Mouse (Mus musculus) neutrophil, adult 59 days (primary cell): ENCODE data around the gene Mt4. TPM values are rescaled to one million over a fixed set of nuclear protein-coding genes. Genes with fewer than 3 reads are reported as not detected.

Experiments
- total RNA-seq, 2 experiments: library from RNA; stranded (reverse); gene quantifications; 1 replicate in 1 of 2; 2 replicates in 1 of 2; pipeline ENCODE4 v1.2.4; 2023

Gene Mt4
- total RNA-seq: not detected

DNA sequence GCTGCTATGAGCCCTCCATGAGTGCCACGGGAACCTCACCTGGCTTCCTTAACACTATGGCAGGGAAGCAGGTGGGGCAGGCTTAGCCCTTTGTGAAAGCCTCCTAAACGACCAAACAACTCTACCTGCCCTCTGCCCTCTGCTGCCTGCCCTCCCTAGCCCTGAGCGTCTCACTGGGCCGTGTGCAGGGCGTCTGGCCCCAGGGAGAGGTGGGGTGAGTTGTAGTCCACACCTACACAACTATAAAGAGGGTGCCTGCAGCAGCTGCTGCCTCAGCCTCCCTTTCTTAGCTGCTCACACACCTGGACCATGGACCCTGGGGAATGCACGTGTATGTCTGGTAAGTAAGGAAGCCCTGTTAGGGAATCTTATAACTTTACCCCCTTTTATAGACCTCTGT is at the start of gene Mt4:
Gene Mt4 (plus strand): TSS at position 265 of the 400 bp plus-strand sequence.

DNA sequence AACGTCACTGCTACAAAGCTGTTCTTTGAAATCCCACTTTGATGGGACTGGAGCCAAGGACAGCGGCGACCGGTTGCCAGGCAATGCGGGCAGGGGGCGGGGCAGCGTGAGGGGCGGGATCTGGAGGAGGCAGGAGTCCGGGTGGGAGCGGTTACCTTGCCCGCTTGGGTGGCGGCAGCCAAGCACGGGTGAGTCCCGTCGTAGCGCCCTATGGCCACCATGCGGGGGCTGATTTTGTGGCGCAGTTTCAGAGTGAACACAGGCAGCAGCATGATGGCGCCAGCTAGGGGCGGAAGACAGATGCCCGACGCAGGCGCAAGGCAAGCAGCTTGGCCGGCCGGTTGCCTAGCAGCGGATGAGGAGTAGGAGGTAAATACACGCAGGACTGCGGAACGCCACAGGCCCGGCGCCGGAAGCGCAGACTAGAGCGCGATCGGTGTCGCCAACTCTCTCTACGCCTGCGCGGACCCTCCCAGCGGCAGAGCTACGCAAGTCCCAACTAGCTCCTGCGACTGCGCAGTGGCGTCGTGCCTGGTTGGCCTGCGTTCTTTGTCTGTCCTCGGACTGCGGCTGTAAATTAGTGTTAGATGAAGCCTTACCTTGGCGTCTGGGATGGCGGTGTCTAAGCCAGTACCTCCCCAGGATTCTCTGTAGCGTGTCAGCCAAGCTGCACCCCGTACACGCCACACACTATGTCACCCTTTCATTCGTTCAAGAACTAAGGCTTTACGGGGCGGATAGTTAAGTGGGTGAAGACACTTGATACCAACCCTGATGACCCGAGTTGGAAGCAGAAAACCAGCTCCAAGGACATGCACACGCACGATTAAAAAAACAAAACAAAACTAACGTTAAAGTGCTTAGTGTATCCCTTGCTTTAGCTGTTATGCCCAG is 38.7 kb upstream of the Mt4 start, which contains the start of gene Bbs2:
Gene Bbs2 (minus strand): TSS at position 848 of the 894 bp plus-strand sequence.

DNA sequence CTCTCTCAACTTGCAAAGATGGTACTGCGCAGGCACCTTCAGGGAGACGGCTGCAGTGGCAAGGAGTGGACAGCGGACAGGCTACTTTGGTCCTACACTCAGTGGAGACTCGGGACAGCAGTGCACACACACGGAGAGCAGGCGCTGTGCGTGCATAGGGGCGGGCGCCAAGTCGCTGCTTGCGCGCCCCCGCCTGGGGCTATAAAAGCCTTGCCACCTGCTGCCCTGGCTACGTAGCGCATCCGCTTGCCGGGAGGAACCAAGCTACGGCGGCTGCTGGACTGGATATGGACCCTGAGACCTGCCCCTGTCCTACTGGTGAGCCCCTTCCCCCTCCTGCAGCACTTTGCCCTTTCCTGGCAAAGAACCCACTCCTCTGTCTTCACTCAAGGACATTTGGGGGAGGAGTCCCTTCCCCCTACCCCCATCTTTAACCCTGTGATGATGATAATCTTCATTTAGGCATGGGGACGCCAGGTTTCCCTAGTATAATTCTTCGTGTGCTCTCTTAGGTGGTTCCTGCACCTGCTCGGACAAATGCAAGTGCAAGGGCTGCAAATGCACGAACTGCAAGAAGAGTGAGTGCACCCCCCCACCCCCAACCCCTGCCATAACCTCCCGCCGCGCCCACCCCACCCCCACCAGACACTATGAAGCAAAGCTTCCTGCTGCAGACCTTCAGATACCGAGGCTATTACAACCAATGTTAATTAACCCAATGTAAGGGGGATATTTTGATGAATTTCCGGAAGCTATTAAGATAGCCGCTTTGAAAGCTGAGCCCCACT is 15.7 kb downstream of the Mt4 start, which contains the start of gene Mt3:
Gene Mt3 (plus strand): TSS at position 95 of the 788 bp plus-strand sequence.

DNA sequence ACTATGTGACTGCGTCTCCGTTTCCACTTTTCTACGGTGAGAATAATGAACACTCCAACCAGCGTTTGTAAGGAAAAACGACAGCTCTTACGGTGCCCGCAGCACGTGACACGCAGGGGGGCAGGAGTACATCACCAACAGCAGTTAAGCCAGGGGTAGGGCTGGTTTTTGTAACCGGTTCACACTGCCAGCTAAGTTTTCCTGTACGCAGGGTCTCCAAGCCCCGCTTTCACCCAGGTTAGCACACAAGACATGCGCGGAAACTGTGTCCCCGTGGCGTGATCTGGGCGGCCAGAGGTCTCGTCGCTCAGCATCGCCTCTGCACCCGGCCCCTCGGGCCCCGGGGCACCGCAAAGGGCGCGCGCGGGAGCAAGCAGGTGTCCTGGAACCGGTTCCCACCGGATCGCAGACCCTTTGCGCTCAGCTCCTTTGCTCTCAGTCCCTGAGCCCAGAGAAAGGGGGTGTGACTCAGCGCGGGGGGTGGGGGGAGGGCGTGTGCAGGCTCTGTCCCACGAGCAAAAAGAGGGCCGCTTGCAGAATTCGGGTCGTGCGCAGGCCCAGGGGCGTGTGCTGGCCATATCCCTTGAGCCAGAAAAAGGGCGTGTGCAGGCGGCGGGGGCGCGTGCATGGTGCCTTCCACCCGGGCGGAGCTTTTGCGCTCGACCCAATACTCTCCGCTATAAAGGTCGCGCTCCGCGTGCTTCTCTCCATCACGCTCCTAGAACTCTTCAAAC is 35.2 kb downstream of the Mt4 start, which contains the start of gene Mt2:
Gene Mt2 (plus strand): TSS at position 590 of the 734 bp plus-strand sequence.

DNA sequence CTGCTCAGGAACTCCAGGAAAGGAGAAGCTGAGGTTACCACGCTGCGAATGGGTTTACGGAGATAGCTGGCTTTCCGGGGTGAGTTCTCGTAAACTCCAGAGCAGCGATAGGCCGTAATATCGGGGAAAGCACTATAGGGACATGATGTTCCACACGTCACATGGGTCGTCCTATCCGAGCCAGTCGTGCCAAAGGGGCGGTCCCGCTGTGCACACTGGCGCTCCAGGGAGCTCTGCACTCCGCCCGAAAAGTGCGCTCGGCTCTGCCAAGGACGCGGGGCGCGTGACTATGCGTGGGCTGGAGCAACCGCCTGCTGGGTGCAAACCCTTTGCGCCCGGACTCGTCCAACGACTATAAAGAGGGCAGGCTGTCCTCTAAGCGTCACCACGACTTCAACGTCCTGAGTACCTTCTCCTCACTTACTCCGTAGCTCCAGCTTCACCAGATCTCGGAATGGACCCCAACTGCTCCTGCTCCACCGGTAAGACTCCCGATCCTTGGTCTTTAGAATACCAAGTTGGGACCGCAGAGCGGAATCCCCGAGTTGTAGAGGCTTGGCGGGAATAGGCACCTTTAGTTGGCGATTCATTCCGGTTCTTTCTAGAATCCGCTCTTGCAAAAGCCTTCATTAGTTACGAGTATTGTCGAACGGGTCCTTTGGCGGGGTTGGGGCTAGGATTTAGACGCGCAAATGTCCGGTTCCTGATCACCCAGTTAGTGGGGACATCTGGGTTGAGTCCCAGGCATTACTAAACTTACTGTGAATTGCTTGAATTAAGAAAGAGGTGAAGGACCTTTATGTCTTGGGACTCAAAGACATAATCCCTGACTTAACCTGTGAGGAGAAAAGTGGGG is 42.1 kb downstream of the Mt4 start, which contains the start of gene Mt1:
Gene Mt1 (plus strand): TSS at position 226 of the 856 bp plus-strand sequence.

Other genes starting within 250 kb of the Mt4 start
- gene Amfr, start 124.4 kb upstream of the Mt4 start, total RNA-seq: 100 to 1,000 TPM; 106 to 112 TPM
- 10 to 100 TPM; 23.2 to 32.0 TPM for gene Nudt21, start 100.2 kb upstream of the Mt4 start, total RNA-seq
- gene Ogfod1, start 100.0 kb upstream of the Mt4 start, total RNA-seq: 10 to 100 TPM in 1 of 2 experiments, 1 to 10 TPM in 1; 9.3 to 11.7 TPM
- gene Bbs2, start 38.3 kb upstream of the Mt4 start, total RNA-seq: 1 to 10 TPM; 2.4 to 3.5 TPM
- gene Mt3, start 15.4 kb downstream of the Mt4 start, total RNA-seq: not detected
- gene Mt2, start 35.5 kb downstream of the Mt4 start, total RNA-seq: 10 to 100 TPM in 1 of 2 experiments, 1 to 10 TPM in 1; 9.4 to 16.5 TPM
- 10 to 100 TPM; 44.6 to 55.1 TPM for gene Mt1, start 41.9 kb downstream of the Mt4 start, total RNA-seq
- 10 to 100 TPM; 16.2 to 17.6 TPM for gene Nup93, start 77.4 kb downstream of the Mt4 start, total RNA-seq
- 1 to 10 TPM; 1.4 to 1.5 TPM for gene Slc12a3, start 192.0 kb downstream of the Mt4 start, total RNA-seq
- 100 to 1,000 TPM; 145 TPM for gene Herpud1, start 249.2 kb downstream of the Mt4 start, total RNA-seq